Mouse (Mus musculus) neural tube, embryonic 15.5 days (tissue): Measurements from ENCODE around the gene Eras. TPM values are rescaled to one million over a fixed set of nuclear protein-coding genes. Genes with fewer than 3 reads are reported as not detected.

Experiments used
- polyA plus RNA-seq: library from polyadenylated mRNA; unstranded; fragments of >200 nt; fragmentation: Nextera tagmentation; extraction: Ambion mirVana; gene quantifications from 2 replicates; pipeline ENCODE4 v1.2.1, GENCODE M21; 2015

Eras gene
- polyA plus RNA-seq, 1 experiment from 2014 or later = 0.28 TPM

Other genes starting within 250 kb of the Eras start
- 0.13 TPM in 1 of 2 replicates, not detected in the other for gene Magix, start 247.4 kb downstream of the Eras start, polyA plus RNA-seq
- 46.0 and 46.5 TPM in 2 replicates for gene Gpkow, start 231.5 kb downstream of the Eras start, polyA plus RNA-seq
- gene Wdr45, start 214.3 kb downstream of the Eras start, polyA plus RNA-seq = 34.6 and 34.9 TPM in 2 replicates
- 1.4 TPM in 1 of 2 replicates, not detected in the other for gene Gm45208, start 206.4 kb downstream of the Eras start, polyA plus RNA-seq
- 128 and 132 TPM in 2 replicates for gene Praf2, start 200.2 kb downstream of the Eras start, polyA plus RNA-seq
- gene Ccdc120, start 177.7 kb downstream of the Eras start, polyA plus RNA-seq = 50.8 and 56.3 TPM in 2 replicates
- 24.7 and 25.2 TPM in 2 replicates for gene Tfe3, start 166.0 kb downstream of the Eras start, polyA plus RNA-seq
- 63.0 and 67.4 TPM in 2 replicates for gene Gripap1, start 138.8 kb downstream of the Eras start, polyA plus RNA-seq
- gene Kcnd1, start 106.3 kb downstream of the Eras start, polyA plus RNA-seq = 5.7 and 6.5 TPM in 2 replicates
- gene Otud5, start 87.2 kb downstream of the Eras start, polyA plus RNA-seq = 40.0 and 40.4 TPM in 2 replicates
- gene Pim2, start 50.3 kb downstream of the Eras start, polyA plus RNA-seq = 21.0 and 26.8 TPM in 2 replicates
- gene Slc35a2, start 44.6 kb downstream of the Eras start, polyA plus RNA-seq = 46.9 and 47.3 TPM in 2 replicates
- 194 and 201 TPM in 2 replicates for gene Pqbp1, start 29.3 kb downstream of the Eras start, polyA plus RNA-seq
- 152 TPM in 2 replicates for gene Timm17b, start 29.2 kb downstream of the Eras start, polyA plus RNA-seq
- gene Gm10491, start 20.8 kb downstream of the Eras start, polyA plus RNA-seq = not detected in 2 replicates
- gene Gm10490, start 19.1 kb downstream of the Eras start, polyA plus RNA-seq = not detected in 2 replicates
- 292 and 368 TPM in 2 replicates for gene Pcsk1n, start 8.8 kb downstream of the Eras start, polyA plus RNA-seq
- 57.4 and 61.3 TPM in 2 replicates for gene Hdac6, start 19.3 kb upstream of the Eras start, polyA plus RNA-seq
- gene Gata1, start 49.5 kb upstream of the Eras start, polyA plus RNA-seq = 3.1 TPM in 1 of 2 replicates, not detected in the other
- 0.28 and 0.88 TPM in 2 replicates for gene Glod5, start 89.9 kb upstream of the Eras start, polyA plus RNA-seq
- gene Suv39h1, start 146.2 kb upstream of the Eras start, polyA plus RNA-seq = 34.6 and 42.5 TPM in 2 replicates
- 0.14 and 2.0 TPM in 2 replicates for gene Was, start 161.9 kb upstream of the Eras start, polyA plus RNA-seq
- gene Wdr13, start 204.3 kb upstream of the Eras start, polyA plus RNA-seq = 56.2 and 64.9 TPM in 2 replicates
- gene Rbm3, start 217.3 kb upstream of the Eras start, polyA plus RNA-seq = 309 and 341 TPM in 2 replicates
- 22.7 and 23.3 TPM in 2 replicates for gene Tbc1d25, start 247.6 kb upstream of the Eras start, polyA plus RNA-seq